Mouse (Mus musculus) limb, embryonic 13.5 days (tissue): Measurements from ENCODE around the gene Tspan14. TPM values are rescaled to one million over a fixed set of nuclear protein-coding genes. Genes with fewer than 3 reads are reported as not detected.
A peak's percentile ranks its signal among the peaks of the same experiment; 100 is the strongest.

Experiments
- ATAC-seq: fragments of 200-750 bp; cut with Nextera tagmentation; 2 replicates; pipeline ENCODE4 v1.8.0; 2017; ENCODE audit warnings: low read depth, moderate number of reproducible peaks, moderate TSS enrichment; ENCODE audit not compliant: low FRiP score
- H3K27ac ChIP-seq: fragments of 300-500 bp; sonication (generic); 2 replicates; pipeline ENCODE4 v1.5.1; 2015; ENCODE audit warnings: inconsistent platforms, mild to moderate bottlenecking, moderate library complexity
- H3K27me3 ChIP-seq: fragments of 300-500 bp; sonication (generic); 2 replicates; pipeline ENCODE4 v1.6.1; 2015; ENCODE audit warnings: mild to moderate bottlenecking, inconsistent platforms
- H3K36me3 ChIP-seq: fragments of 300-500 bp; sonication (generic); 2 replicates; pipeline ENCODE4 v1.6.1; 2015; ENCODE audit warnings: inconsistent platforms, mild to moderate bottlenecking, moderate library complexity
- H3K4me1 ChIP-seq: fragments of 300-500 bp; sonication (generic); 2 replicates; pipeline ENCODE4 v1.6.1; 2015; ENCODE audit warnings: inconsistent platforms
- H3K4me2 ChIP-seq: fragments of 300-500 bp; sonication (generic); replicated peaks from 2 replicates; pipeline ENCODE4 v1.6.1; 2015; ENCODE audit warnings: inconsistent platforms, mild to moderate bottlenecking, moderate library complexity
- H3K4me3 ChIP-seq: fragments of 300-500 bp; sonication (generic); 2 replicates; pipeline ENCODE4 v1.5.1; 2015; ENCODE audit warnings: moderate library complexity, mild to moderate bottlenecking, inconsistent platforms
- H3K9ac ChIP-seq: fragments of 300-500 bp; sonication (generic); 2 replicates; pipeline ENCODE4 v1.6.1; 2015; ENCODE audit warnings: mild to moderate bottlenecking, inconsistent platforms
- H3K9me3 ChIP-seq: fragments of 300-500 bp; sonication (generic); 2 replicates; pipeline ENCODE4 v1.6.1; 2016; ENCODE audit warnings: inconsistent platforms
- WGBS: fragments of 180-500 bp; shearing (Covaris S2); methylation state at CpG from one replicate; pipeline ENCODE4 v1.1.7; 2015; 5-methylcytosine and 5-hydroxymethylcytosine counted together
- polyA plus RNA-seq: library from polyadenylated mRNA; unstranded; fragments of >200 nt; fragmentation: Nextera tagmentation; extraction: Ambion mirVana; gene quantifications from 2 replicates; pipeline ENCODE4 v1.2.1, GENCODE M21; 2015

The Tspan14 gene
- polyA plus RNA-seq, 1 experiment from 2014 or later, result 68.4 TPM

- no peak overlapping the region for H3K4me3 ChIP-seq
- ATAC-seq, result no peak
- peaks cover 44% of the 10 kb centered on the region for H3K4me1 ChIP-seq
- 82% methylated on average over 5 of the region's 5 CpGs for WGBS
- no peak overlapping the region for H3K9ac ChIP-seq
- no peak overlapping the region for H3K4me2 ChIP-seq
- peak overlapping the region; percentile 44; the same call in 1 of the 2 replicates for H3K27ac ChIP-seq
- H3K27me3 ChIP-seq, result no peaks in the 10 kb centered on the region
- no peaks in the 10 kb centered on the region for H3K9me3 ChIP-seq
- H3K36me3 ChIP-seq, result peaks cover 11% of the 10 kb centered on the region
Measured at GRCm38 (mm10) chr14:40948522-40948921, 18.1 kb downstream of the Tspan14 start.

DNA sequence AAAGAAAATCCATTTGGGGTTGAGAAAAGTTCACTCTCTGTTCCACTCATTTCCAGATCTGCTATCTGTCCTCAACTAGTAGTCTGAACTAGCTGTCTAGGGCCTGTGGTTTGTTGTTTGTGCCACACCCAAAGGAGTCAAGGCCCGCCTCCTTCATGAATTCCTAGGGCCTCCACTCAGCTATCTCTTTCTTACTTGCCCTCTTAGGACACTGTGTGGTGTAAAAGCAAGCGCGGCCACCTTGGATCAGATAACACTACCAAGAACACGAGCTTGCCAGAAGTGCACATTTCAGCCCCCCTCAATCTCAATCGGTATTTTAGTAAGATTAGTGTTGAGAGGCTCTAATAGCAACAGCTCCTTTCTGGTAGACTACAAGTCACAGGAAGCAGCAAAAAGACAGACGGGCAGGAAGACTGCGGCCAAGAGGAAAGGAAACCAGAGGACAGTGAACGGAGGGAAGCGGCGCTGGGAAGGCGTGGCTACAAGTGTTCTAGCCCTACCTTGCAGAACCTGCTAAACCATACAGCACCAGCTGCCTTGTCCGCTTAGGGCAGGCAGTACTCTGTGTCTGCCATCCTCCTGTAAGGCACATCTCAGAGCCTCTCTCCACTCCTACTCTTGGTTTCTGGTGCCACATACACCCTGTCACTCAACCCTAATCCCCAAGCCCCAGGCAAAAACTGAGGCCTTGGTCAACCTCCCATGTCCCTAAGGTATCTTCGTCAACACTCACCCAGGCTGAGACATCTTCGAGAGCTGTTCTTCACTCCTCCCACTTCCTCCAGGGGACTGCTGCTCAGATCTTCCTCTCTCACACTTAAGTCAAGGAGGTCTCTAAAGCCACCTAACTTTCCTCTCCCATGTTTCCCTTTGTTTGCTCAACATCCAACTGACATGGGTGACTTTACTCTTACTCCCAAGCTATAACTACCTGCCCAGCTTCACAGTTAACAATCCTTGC is 18.9 kb downstream of the Tspan14 start:
- Histone ChIP-seq H3K36me3 (peaks cover 11% of the 10 kb centered on the region), H3K9ac (no peak overlapping the region), H3K9me3 (no peaks in the 10 kb centered on the region), H3K4me1 (peaks cover 36% of the 10 kb centered on the region), H3K4me2 (no peak overlapping the region), H3K27me3 (no peaks in the 10 kb centered on the region), H3K4me3 (no peak overlapping the region), H3K27ac (no peak overlapping the region; the same call in 1 of the 2 replicates)
- no peak for ATAC-seq
- 82% methylated on average over 14 of the region's 14 CpGs for WGBS

DNA sequence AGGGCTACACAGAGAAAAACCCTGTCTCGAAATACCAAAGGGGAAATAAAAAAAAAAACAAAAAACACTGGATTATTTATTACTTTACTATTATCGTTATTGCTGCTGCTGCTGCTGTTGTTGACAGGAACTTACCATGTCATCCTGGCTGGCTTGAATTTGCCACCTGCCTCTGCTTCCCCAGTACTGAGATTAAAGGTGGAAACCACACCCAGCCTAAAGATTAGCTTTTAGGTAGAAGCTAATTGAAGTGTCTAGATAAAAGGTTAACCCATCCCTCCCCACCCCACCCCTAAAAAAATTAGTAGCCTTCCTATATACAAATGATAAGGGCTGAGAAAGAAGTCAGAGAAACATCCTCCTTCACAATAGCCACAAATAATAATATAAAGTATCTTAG is 22.8 kb downstream of the Tspan14 start:
- H3K4me1 ChIP-seq, result peaks cover 11% of the 10 kb centered on the region
- no peak for ATAC-seq
- H3K4me3 ChIP-seq, result no peak overlapping the region
- H3K27me3 ChIP-seq, result no peaks in the 10 kb centered on the region
- H3K27ac ChIP-seq, result no peak overlapping the region
- H3K9me3 ChIP-seq, result no peaks in the 10 kb centered on the region
- no peak overlapping the region for H3K4me2 ChIP-seq
- peaks cover 11% of the 10 kb centered on the region for H3K36me3 ChIP-seq
- WGBS, result 84% methylated on average over 2 of the region's 2 CpGs
- no peak overlapping the region for H3K9ac ChIP-seq

DNA sequence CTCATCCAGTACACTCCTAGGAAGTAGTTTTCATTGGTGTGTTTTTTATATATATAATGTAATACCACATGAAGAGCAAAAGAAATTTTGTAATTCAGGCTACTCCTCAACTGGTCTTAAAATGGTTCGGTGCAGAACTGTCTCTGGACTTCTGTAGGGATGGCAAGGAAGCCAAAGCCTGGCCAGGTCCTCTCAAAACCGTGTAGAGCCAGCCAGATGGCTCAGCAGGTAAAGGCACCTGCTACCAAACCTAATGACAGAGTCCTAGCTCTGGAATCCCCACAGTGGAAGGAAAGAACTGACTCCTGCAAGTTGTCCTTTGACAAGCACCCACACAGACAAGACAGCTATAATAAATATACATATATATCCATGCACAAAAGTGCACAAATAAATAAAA is 24.2 kb downstream of the Tspan14 start:
- WGBS, result 86% methylated on average over 2 of the region's 2 CpGs
- H3K27me3 ChIP-seq, result no peaks in the 10 kb centered on the region
- no peaks in the 10 kb centered on the region for H3K4me1 ChIP-seq

DNA sequence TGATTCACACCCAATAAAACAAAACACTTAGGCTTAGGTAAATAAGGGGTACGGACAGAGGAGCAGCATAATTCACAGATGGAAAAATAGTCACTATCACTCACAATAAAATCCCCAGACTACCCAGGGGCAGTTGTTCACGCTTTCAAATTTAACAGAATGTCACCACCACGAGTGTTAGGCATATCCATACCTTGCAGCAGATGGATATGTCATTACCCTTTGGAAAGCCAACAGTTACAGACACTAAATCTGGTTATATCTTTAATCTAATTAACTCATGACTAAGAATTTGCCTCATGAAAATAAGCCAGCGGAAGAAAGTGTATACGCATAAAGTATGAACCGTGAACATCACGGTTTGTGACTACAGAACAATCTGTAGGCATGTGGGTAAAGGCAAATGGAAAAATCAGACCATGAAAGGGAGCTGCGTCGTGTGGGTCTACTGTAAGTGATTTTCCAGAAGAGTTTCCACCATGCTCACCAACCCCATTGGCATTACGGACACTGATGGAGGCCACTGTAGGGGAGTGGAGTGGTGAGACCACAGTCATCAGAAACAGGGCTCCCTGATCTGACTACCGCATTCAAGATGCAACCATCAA is 28.1 kb downstream of the Tspan14 start:
- Histone ChIP-seq H3K27me3 (no peaks in the 10 kb centered on the region), H3K4me3 (no peak overlapping the region), H3K4me1 (0 out of 2 replicates have a peak, but pooled peaks cover 8% of the 10 kb centered on the region), H3K9ac (no peak overlapping the region), H3K27ac (no peak overlapping the region), H3K36me3 (peaks cover under 1% of the 10 kb centered on the region; the same call in 1 of the 2 replicates), H3K4me2 (no peak overlapping the region), H3K9me3 (no peaks in the 10 kb centered on the region)
- peak; percentile 66 for ATAC-seq
- 68% methylated on average over 11 of the region's 11 CpGs for WGBS

More for the DNA sequence above, 24.2 kb downstream of the Tspan14 start:
- no peak overlapping the region for H3K27ac ChIP-seq
- H3K4me2 ChIP-seq, result no peak overlapping the region
- H3K36me3 ChIP-seq, result peaks cover 11% of the 10 kb centered on the region
- ATAC-seq, result no peak
- H3K4me3 ChIP-seq, result no peak overlapping the region
- H3K9me3 ChIP-seq, result no peaks in the 10 kb centered on the region
- no peak overlapping the region for H3K9ac ChIP-seq

DNA sequence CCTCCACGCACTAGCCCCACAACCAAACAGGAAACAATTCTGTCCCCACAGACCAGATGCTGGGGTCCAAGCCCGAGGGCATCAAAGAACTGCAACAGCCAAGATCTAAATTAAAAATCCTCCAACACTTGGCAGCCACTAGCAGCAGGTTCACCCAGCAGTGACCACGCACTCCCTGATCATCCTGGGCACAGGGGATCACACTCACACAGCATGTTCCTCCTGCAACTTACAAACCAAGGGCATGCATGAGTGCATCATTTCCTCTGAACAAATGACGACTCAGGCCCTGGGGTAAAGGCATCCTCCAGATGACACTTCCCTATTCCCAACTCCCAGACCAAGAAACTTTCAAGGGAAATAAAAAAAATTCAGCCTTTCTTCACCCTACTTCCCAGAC is 29.6 kb downstream of the Tspan14 start:
- peaks cover 9% of the 10 kb centered on the region for H3K36me3 ChIP-seq
- H3K4me2 ChIP-seq, result no peak overlapping the region
- WGBS, result 65% methylated on average over 4 of the region's 4 CpGs
- H3K9ac ChIP-seq, result no peak overlapping the region
- H3K27me3 ChIP-seq, result no peaks in the 10 kb centered on the region
- no peak overlapping the region for H3K27ac ChIP-seq
- peaks cover 8% of the 10 kb centered on the region; the same call in 1 of the 2 replicates for H3K4me1 ChIP-seq
- H3K4me3 ChIP-seq, result no peak overlapping the region
- no peak for ATAC-seq
- H3K9me3 ChIP-seq, result no peaks in the 10 kb centered on the region

DNA sequence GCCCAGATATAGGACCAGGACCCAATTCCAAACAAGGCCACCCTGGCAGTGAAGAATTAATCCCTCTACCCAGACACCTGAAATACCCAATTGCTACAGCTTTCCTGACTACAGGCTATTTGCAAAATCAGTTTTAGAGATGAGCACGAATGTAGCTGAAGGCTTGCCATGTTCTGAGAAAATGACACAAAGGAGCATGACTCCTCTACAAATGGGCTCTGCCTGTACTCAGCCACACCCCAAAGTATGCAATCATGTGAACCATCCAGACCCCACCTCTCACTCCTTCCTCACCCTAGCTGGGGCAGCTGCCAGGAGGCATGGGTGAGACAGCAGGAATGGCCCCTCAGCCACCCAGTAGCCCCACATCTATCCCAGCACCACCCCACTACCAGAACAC is 31.1 kb downstream of the Tspan14 start:
- no peak overlapping the region for H3K4me2 ChIP-seq
- H3K4me1 ChIP-seq, result peaks cover 18% of the 10 kb centered on the region
- no peak overlapping the region for H3K4me3 ChIP-seq
- H3K36me3 ChIP-seq, result peaks cover 9% of the 10 kb centered on the region
- H3K27me3 ChIP-seq, result no peaks in the 10 kb centered on the region
- no peak overlapping the region for H3K9ac ChIP-seq
- H3K9me3 ChIP-seq, result no peaks in the 10 kb centered on the region
- ATAC-seq, result no peak
- 84% methylated on average over 1 of the region's 1 CpGs for WGBS
- no peak overlapping the region for H3K27ac ChIP-seq

DNA sequence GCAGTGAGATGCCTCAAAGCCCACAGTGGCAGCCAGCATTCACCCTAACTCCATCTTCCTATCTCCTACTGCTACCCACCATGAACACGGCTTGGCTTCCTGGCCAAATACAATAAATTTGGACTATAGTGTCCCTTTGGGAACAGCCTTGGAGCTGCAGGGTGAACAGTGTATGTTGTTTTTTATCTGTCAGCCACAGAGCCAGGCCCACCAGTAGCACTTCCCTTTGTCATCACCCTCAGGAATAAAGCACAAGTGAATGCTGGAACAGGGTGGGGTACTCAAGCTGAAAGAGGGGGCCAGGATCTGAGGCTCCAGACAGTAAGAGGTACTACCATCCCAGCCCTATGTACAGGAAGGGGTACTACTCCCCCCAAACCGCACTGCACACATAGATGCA is 31.6 kb downstream of the Tspan14 start:
- WGBS, result 84% methylated on average over 2 of the region's 2 CpGs
- ATAC-seq, result no peak
- H3K36me3 ChIP-seq, result peaks cover 9% of the 10 kb centered on the region

GRCm38 (mm10) chr14:40933328-40933727 is 33.3 kb downstream of the Tspan14 start:
- 85% methylated on average over 7 of the region's 7 CpGs for WGBS
- H3K9ac ChIP-seq, result no peak overlapping the region
- no peak for ATAC-seq

More for the DNA sequence above, 31.6 kb downstream of the Tspan14 start:
- no peak overlapping the region for H3K4me2 ChIP-seq
- no peak overlapping the region for H3K4me3 ChIP-seq
- H3K4me1 ChIP-seq, result peaks cover 18% of the 10 kb centered on the region
- H3K9ac ChIP-seq, result no peak overlapping the region
- no peaks in the 10 kb centered on the region for H3K9me3 ChIP-seq
- no peak overlapping the region for H3K27ac ChIP-seq
- H3K27me3 ChIP-seq, result no peaks in the 10 kb centered on the region

GRCm38 (mm10) chr14:40932225-40932624 is 34.4 kb downstream of the Tspan14 start:
- H3K4me3 ChIP-seq, result no peak overlapping the region
- peaks cover 39% of the 10 kb centered on the region for H3K4me1 ChIP-seq
- ATAC-seq, result no peak
- H3K27ac ChIP-seq, result no peak overlapping the region
- H3K9ac ChIP-seq, result no peak overlapping the region
- H3K4me2 ChIP-seq, result no peak overlapping the region
- WGBS, result 95% methylated on average over 9 of the region's 9 CpGs
- peaks cover 9% of the 10 kb centered on the region for H3K36me3 ChIP-seq
- H3K9me3 ChIP-seq, result no peaks in the 10 kb centered on the region
- H3K27me3 ChIP-seq, result no peaks in the 10 kb centered on the region

More at GRCm38 (mm10) chr14:40933328-40933727, 33.3 kb downstream of the Tspan14 start:
- peaks cover 27% of the 10 kb centered on the region for H3K4me1 ChIP-seq
- H3K9me3 ChIP-seq, result no peaks in the 10 kb centered on the region
- H3K4me2 ChIP-seq, result no peak overlapping the region
- no peak overlapping the region for H3K27ac ChIP-seq
- H3K27me3 ChIP-seq, result no peaks in the 10 kb centered on the region
- peaks cover 9% of the 10 kb centered on the region for H3K36me3 ChIP-seq
- H3K4me3 ChIP-seq, result no peak overlapping the region

GRCm38 (mm10) chr14:40931115-40931829 is 35.3 kb downstream of the Tspan14 start:
- Histone ChIP-seq H3K9me3 (no peaks in the 10 kb centered on the region), H3K4me3 (no peak overlapping the region), H3K4me2 (no peak overlapping the region), H3K27ac (no peak overlapping the region), H3K9ac (no peak overlapping the region), H3K27me3 (no peaks in the 10 kb centered on the region), H3K4me1 (peaks cover 42% of the 10 kb centered on the region), H3K36me3 (peaks cover 9% of the 10 kb centered on the region)
- ATAC-seq, result no peak
- WGBS, result 62% methylated on average over 3 of the region's 3 CpGs

GRCm38 (mm10) chr14:40929943-40930342 is 36.7 kb downstream of the Tspan14 start:
- no peak overlapping the region for H3K27ac ChIP-seq
- 86% methylated on average over 2 of the region's 2 CpGs for WGBS
- no peak overlapping the region for H3K9ac ChIP-seq
- H3K36me3 ChIP-seq, result peaks cover 9% of the 10 kb centered on the region
- no peak overlapping the region for H3K4me2 ChIP-seq
- H3K9me3 ChIP-seq, result no peaks in the 10 kb centered on the region
- no peak overlapping the region for H3K4me3 ChIP-seq
- no peaks in the 10 kb centered on the region for H3K27me3 ChIP-seq
- no peak for ATAC-seq
- peaks cover 37% of the 10 kb centered on the region for H3K4me1 ChIP-seq
